Mouse (Mus musculus): Measurements from ENCODE around the gene D130052B06Rik. TPM values are rescaled to one million over a fixed set of nuclear protein-coding genes. Genes with fewer than 3 reads are reported as not detected.

Gene D130052B06Rik
- 0.04 and 0.15 TPM in 2 replicates for polyA plus RNA-seq (2012; rRNA removed)

DNA sequence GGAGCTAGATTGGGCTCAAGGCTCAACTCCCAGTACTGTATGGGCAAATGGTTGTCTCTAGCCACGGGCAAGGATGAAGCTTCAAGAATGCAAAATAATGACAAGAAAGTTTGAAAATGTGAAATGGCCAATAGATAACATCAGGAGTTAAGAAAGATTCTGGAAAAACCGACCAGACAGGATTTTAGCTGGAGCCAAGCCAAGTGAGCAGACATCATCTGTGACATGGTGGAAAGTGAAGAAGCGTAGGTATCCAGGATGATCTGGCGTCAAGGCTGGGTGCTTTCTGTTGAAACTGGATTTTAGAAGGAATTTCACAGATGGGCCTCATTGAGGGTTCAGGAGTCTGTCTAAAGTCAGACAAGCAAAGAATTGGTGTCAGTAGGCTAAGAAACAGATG is at the start of gene D130052B06Rik:
Gene D130052B06Rik, plus strand, starts transcription at position 317 of the 400 bp plus-strand sequence.

DNA sequence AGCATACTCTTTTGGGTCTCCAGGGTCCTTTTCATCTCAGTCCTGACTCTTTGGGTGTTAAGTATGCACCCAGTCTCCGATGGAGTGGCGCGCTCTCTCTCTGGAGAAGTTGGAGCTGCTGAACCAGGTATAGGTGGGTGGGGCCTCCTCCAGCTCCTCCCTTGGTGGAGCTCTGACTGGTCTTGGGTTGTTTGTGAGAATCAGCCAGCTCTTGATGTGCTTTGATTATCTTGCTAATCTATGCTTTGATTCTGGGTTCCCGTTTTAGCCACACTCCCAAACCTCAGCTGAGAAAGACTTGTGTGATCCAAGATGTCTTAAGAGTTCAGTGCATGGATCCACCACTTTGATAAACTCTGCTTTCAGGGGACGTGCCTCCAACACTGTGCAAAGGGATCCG is 20.2 kb upstream of the D130052B06Rik start, which contains the start of gene Gabrp:
Gene Gabrp, minus strand, starts transcription at position 101 of the 400 bp plus-strand sequence.

Other genes starting within 250 kb of the D130052B06Rik start
- gene Ranbp17, start 85.6 kb upstream of the D130052B06Rik start, polyA plus RNA-seq (2012; rRNA removed) = 5.8 and 9.1 TPM in 2 replicates
- 2.9 and 7.9 TPM in 2 replicates for gene Gabrp, start 20.3 kb upstream of the D130052B06Rik start, polyA plus RNA-seq (2012; rRNA removed)